Mouse (Mus musculus): ENCODE measurements around the gene Ptprd.

The Ptprd gene

GRCm38 (mm10) chr4:76403219-76403618 lies 1808.5 kb downstream of the Ptprd start:
- DNase-seq (ENCODE audit: low read depth, low spot score): no peak

- no peak for DNase-seq (ENCODE audit: low read depth, low spot score)
Measured at GRCm38 (mm10) chr4:76387887-76388286, 1823.9 kb downstream of the Ptprd start.

- no peak for DNase-seq (ENCODE audit: low read depth, low spot score)
Measured at GRCm38 (mm10) chr4:76386978-76387824, 1824.6 kb downstream of the Ptprd start.

- DNase-seq (ENCODE audit: low read depth, low spot score): no peak
Measured at GRCm38 (mm10) chr4:76385818-76386217, 1825.9 kb downstream of the Ptprd start.

GRCm38 (mm10) chr4:76380312-76380917 lies 1831.3 kb downstream of the Ptprd start:
- DNase-seq (ENCODE audit: low read depth, low spot score): no peak

- peak; percentile 56 for DNase-seq (ENCODE audit: low read depth, low spot score)
Measured at GRCm38 (mm10) chr4:76370041-76370880, 1841.5 kb downstream of the Ptprd start.

- DNase-seq (ENCODE audit: low read depth, low spot score): no peak
Measured at GRCm38 (mm10) chr4:76369101-76369500, 1842.7 kb downstream of the Ptprd start.

- no peak for DNase-seq (ENCODE audit: low read depth, low spot score)
Measured at GRCm38 (mm10) chr4:76368291-76368690, 1843.5 kb downstream of the Ptprd start.

- DNase-seq (ENCODE audit: low read depth, low spot score): no peak
Measured at GRCm38 (mm10) chr4:76367285-76367684, 1844.5 kb downstream of the Ptprd start.

GRCm38 (mm10) chr4:76365871-76366270 lies 1845.9 kb downstream of the Ptprd start:
- no peak for DNase-seq (ENCODE audit: low read depth, low spot score)

GRCm38 (mm10) chr4:76361546-76361945 lies 1850.2 kb downstream of the Ptprd start:
- DNase-seq (ENCODE audit: low read depth, low spot score): no peak

GRCm38 (mm10) chr4:76354167-76354566 lies 1857.6 kb downstream of the Ptprd start:
- DNase-seq (ENCODE audit: low read depth, low spot score): no peak

GRCm38 (mm10) chr4:76352468-76352867 lies 1859.3 kb downstream of the Ptprd start:
- no peak for DNase-seq (ENCODE audit: low read depth, low spot score)

GRCm38 (mm10) chr4:76351201-76351979 lies 1860.4 kb downstream of the Ptprd start:
- peak; percentile 54 for DNase-seq (ENCODE audit: low read depth, low spot score)

- DNase-seq (ENCODE audit: low read depth, low spot score): no peak
Measured at GRCm38 (mm10) chr4:76350241-76350962, 1861.4 kb downstream of the Ptprd start.

- no peak for DNase-seq (ENCODE audit: low read depth, low spot score)
Measured at GRCm38 (mm10) chr4:76344059-76344458, 1867.7 kb downstream of the Ptprd start.

- DNase-seq (ENCODE audit: low read depth, low spot score): no peak
Measured at GRCm38 (mm10) chr4:76337926-76338325, 1873.8 kb downstream of the Ptprd start.

GRCm38 (mm10) chr4:76327346-76327745 lies 1884.4 kb downstream of the Ptprd start:
- peak; percentile 50 for DNase-seq (ENCODE audit: low read depth, low spot score)

- no peak for DNase-seq (ENCODE audit: low read depth, low spot score)
Measured at GRCm38 (mm10) chr4:76325646-76326045, 1886.1 kb downstream of the Ptprd start.

GRCm38 (mm10) chr4:76324928-76325327 lies 1886.8 kb downstream of the Ptprd start:
- DNase-seq (ENCODE audit: low read depth, low spot score): no peak

GRCm38 (mm10) chr4:76324509-76324908 lies 1887.3 kb downstream of the Ptprd start:
- no peak for DNase-seq (ENCODE audit: low read depth, low spot score)

Measured in mesoderm, embryonic 11.5 days (tissue).